Mouse (Mus musculus) heart, embryonic 13.5 days (tissue): ENCODE data around the gene Mid1. TPM values are rescaled to one million over a fixed set of nuclear protein-coding genes. Genes with fewer than 3 reads are reported as not detected.
"Not testable (repeated sequence)": the region's sequence is repeated elsewhere in the genome, so short reads cannot be mapped to it uniquely, and the experiment has no call there.

Experiments used
- ATAC-seq: fragments of 200-750 bp; cut with Nextera tagmentation; 2 replicates; pipeline ENCODE4 v1.8.0; 2017; ENCODE audit warnings: moderate TSS enrichment; ENCODE audit not compliant: insufficient number of reproducible peaks, low FRiP score, low TSS enrichment; ENCODE audit errors: extremely low read depth
- H3K27ac ChIP-seq: fragments of 300-500 bp; sonication (generic); replicated peaks from 2 replicates; pipeline ENCODE4 v1.5.1; 2015; ENCODE audit warnings: moderate library complexity, mild to moderate bottlenecking, inconsistent platforms
- H3K27me3 ChIP-seq: fragments of 300-500 bp; sonication (generic); replicated peaks from 2 replicates; pipeline ENCODE4 v1.6.1; 2015; ENCODE audit warnings: mild to moderate bottlenecking, inconsistent platforms
- H3K36me3 ChIP-seq: fragments of 300-500 bp; sonication (generic); 2 replicates; pipeline ENCODE4 v1.6.1; 2015; ENCODE audit warnings: mild to moderate bottlenecking, inconsistent platforms
- H3K4me1 ChIP-seq: fragments of 300-500 bp; sonication (generic); 2 replicates; pipeline ENCODE4 v1.6.1; 2015; ENCODE audit warnings: inconsistent platforms
- H3K4me2 ChIP-seq: fragments of 300-500 bp; sonication (generic); 2 replicates; pipeline ENCODE4 v1.6.1; 2015; ENCODE audit warnings: inconsistent platforms, mild to moderate bottlenecking, moderate library complexity
- H3K4me3 ChIP-seq: fragments of 300-500 bp; sonication (generic); 2 replicates; pipeline ENCODE4 v1.5.1; 2015; ENCODE audit warnings: moderate library complexity, mild to moderate bottlenecking, inconsistent platforms
- H3K9ac ChIP-seq: fragments of 300-500 bp; sonication (generic); 2 replicates; pipeline ENCODE4 v1.6.1; 2015; ENCODE audit warnings: inconsistent platforms, mild to moderate bottlenecking, moderate library complexity
- H3K9me3 ChIP-seq: fragments of 300-500 bp; sonication (generic); 2 replicates; pipeline ENCODE4 v1.6.1; 2016; ENCODE audit warnings: inconsistent platforms
- WGBS: fragments of 180-500 bp; shearing (Covaris S2); methylation state at CpG from one replicate; pipeline ENCODE4 v1.1.7; 2015; ENCODE audit warnings: mixed read lengths; 5-methylcytosine and 5-hydroxymethylcytosine counted together
- polyA plus RNA-seq: library from polyadenylated mRNA; unstranded; fragments of >200 nt; fragmentation: Nextera tagmentation; extraction: Ambion mirVana; gene quantifications from 2 replicates; pipeline ENCODE4 v1.2.1, GENCODE M21; 2015

The Mid1 gene
- polyA plus RNA-seq, 1 experiment from 2014 or later, result 7.2 TPM

- ATAC-seq, result peak; percentile 10; the same call in 1 of the 2 replicates
- 91% methylated on average over 56 of the region's 56 CpGs for WGBS
Measured at GRCm38 (mm10) chrX:169988571-169989218, 303.7 kb downstream of the Mid1 start.

DNA sequence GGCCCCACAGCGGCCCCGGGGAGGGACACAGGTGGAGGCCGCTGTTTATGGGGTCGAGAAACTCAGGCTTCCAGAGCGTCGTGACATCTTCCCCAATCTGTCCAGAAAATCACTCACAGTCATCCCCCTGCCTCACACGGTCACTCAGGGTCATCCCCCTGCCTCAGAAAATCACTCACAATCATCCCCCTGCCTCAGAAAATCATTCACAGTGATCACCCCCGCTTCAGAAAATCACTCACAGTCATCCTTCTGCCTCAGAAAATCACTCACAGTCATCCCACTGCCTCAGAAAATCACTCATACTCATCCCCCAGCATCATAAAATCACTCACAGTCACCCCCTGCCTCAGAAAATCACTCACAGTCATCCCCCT, 304.2 kb downstream of the Mid1 start:
- not testable (repeated sequence) for H3K27ac ChIP-seq, H3K9ac ChIP-seq, ATAC-seq, H3K4me3 ChIP-seq, H3K4me1 ChIP-seq, H3K27me3 ChIP-seq, H3K4me2 ChIP-seq
- Histone ChIP-seq H3K9me3 (peaks cover 50% of the 10 kb centered on the region), H3K36me3 (peaks cover 51% of the 10 kb centered on the region)
- WGBS, result 83% methylated on average over 8 of the region's 8 CpGs

More at GRCm38 (mm10) chrX:169988571-169989218, 303.7 kb downstream of the Mid1 start:
- H3K9me3 ChIP-seq, result peaks cover 55% of the 10 kb centered on the region
- H3K27me3 ChIP-seq, H3K27ac ChIP-seq, H3K4me1 ChIP-seq, H3K4me2 ChIP-seq, H3K4me3 ChIP-seq, H3K9ac ChIP-seq: not testable (repeated sequence)
- H3K36me3 ChIP-seq, result peaks cover 56% of the 10 kb centered on the region

DNA sequence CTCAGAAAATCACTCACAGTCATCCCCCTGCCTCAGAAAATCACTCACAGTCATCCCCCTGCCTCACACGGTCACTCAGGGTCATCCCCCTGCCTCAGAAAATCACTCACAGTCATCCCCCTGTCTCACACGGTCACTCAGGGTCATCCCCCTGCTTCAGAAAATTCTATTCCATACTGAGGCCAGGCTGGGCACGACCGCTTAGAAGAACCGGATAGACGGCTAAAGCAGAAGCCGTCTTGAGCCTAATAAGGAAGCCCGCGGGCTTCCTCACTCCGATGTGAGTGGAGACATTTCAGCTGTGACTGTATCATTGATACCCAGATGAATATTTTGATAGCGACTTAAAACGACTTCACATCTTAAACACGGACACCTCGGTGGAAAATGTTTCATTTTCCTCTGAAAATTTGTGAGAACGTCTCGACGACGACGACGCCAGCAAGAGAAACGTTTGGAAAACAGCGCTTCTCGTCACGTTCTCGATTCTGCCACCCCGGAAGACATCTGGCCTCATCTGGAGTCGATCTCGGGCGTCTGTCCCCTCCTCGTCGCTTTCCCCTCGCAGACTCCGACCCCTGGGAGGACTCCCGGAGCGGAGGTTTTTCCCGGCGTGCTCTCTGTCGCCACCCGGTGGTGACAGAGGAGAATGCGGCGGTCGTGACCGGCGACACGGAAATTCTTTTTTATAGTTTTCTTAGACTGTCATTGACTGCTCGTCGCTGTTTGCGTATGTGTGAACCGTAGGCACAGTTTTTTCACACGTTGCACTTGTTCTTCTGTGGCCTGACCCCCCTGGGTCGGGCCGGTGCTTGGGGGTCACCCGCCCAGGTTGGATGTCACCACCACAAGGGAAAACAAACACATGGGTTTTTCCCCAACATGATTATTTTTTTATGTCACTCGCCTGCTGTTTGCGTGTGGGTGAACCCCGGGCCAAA, 305.0 kb downstream of the Mid1 start:
- Histone ChIP-seq H3K9me3 (peaks cover 46% of the 10 kb centered on the region), H3K36me3 (peaks cover 44% of the 10 kb centered on the region)
- not testable (repeated sequence) for H3K4me1 ChIP-seq, H3K27me3 ChIP-seq, H3K27ac ChIP-seq, ATAC-seq, H3K4me3 ChIP-seq, H3K9ac ChIP-seq, H3K4me2 ChIP-seq
- WGBS, result 76% methylated on average over 56 of the region's 56 CpGs

DNA sequence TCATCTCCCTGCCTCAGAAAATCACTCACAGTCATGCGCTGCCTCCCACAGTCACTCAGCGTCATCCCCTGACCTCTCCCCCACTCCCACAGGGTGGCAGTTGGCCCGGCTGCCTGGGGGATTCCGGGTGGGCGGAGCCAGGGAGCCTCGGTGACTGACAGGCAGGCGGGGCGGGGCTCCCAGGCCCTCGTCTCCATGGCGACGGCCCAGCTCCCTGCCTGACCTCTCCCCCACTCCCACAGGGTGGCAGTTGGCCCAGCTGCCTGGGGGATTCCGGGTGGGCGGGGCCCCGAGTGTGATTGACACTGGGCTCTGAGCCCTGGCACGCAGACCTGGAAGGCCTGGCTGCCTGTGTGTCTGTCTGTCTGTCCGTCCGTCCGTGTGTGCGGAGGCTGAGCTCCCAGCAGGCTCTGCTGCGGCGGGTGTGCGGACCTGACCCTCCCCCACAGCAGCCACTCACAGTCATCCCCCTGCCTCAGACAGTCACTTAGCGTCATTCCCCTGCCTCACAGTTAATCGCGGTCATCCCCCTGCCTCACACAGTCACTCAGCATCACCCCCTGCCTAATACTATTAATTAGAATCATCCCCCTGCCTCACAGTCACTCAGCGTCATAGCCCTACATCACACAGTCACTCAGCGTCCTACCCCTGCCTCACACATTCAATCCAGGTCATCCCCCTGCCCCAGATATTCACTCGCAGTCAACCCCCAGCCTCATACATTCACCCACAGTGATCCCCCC, 306.3 kb downstream of the Mid1 start:
- H3K9me3 ChIP-seq, result peaks cover 37% of the 10 kb centered on the region
- H3K36me3 ChIP-seq, result peaks cover 34% of the 10 kb centered on the region
- H3K9ac ChIP-seq, H3K4me1 ChIP-seq, H3K27me3 ChIP-seq, H3K4me3 ChIP-seq, H3K27ac ChIP-seq: not testable (repeated sequence)
- peak overlapping the region; percentile 51 for H3K4me2 ChIP-seq
- WGBS, result 30% methylated on average over 20 of the region's 28 CpGs
- peak; percentile 23 for ATAC-seq

- not testable (repeated sequence) for H3K27me3 ChIP-seq, H3K4me1 ChIP-seq, H3K9ac ChIP-seq, H3K4me2 ChIP-seq, H3K27ac ChIP-seq, ATAC-seq, H3K4me3 ChIP-seq
- H3K36me3 ChIP-seq, result peaks cover 28% of the 10 kb centered on the region
- H3K9me3 ChIP-seq, result peaks cover 30% of the 10 kb centered on the region
- WGBS, result 40% methylated on average over 10 of the region's 15 CpGs
Measured at GRCm38 (mm10) chrX:169992086-169992930, 307.3 kb downstream of the Mid1 start.

GRCm38 (mm10) chrX:169992951-169993547, 308.1 kb downstream of the Mid1 start:
- not testable (repeated sequence) for H3K27ac ChIP-seq, H3K4me1 ChIP-seq, H3K9ac ChIP-seq, H3K27me3 ChIP-seq, ATAC-seq, H3K4me3 ChIP-seq, H3K4me2 ChIP-seq
- H3K36me3 ChIP-seq, result peaks cover 23% of the 10 kb centered on the region
- H3K9me3 ChIP-seq, result peaks cover 26% of the 10 kb centered on the region
- 57% methylated on average over 6 of the region's 8 CpGs for WGBS

- Histone ChIP-seq H3K36me3 (peaks cover 15% of the 10 kb centered on the region), H3K9me3 (peaks cover 19% of the 10 kb centered on the region)
- H3K4me3 ChIP-seq, H3K4me2 ChIP-seq, ATAC-seq, H3K27ac ChIP-seq, H3K27me3 ChIP-seq, H3K9ac ChIP-seq, H3K4me1 ChIP-seq: not testable (repeated sequence)
- WGBS, result 26% methylated on average over 3 of the region's 33 CpGs
Measured at GRCm38 (mm10) chrX:169994011-169994865, 309.2 kb downstream of the Mid1 start.

- not testable (repeated sequence) for H3K4me3 ChIP-seq, ATAC-seq, H3K27me3 ChIP-seq, H3K9ac ChIP-seq, H3K27ac ChIP-seq, H3K4me2 ChIP-seq, H3K36me3 ChIP-seq, H3K4me1 ChIP-seq
- peaks cover 13% of the 10 kb centered on the region for H3K9me3 ChIP-seq
- 18% methylated on average over 2 of the region's 2 CpGs for WGBS
Measured at GRCm38 (mm10) chrX:169994866-169995711, 310.1 kb downstream of the Mid1 start.

GRCm38 (mm10) chrX:169995909-169996521, 311.0 kb downstream of the Mid1 start:
- not testable (repeated sequence) for H3K4me3 ChIP-seq, ATAC-seq, H3K9ac ChIP-seq, H3K27ac ChIP-seq, H3K4me2 ChIP-seq, H3K36me3 ChIP-seq, H3K27me3 ChIP-seq, H3K4me1 ChIP-seq
- WGBS, result no CpG with 5 or more reads among the region's 17 CpGs
- peaks cover 12% of the 10 kb centered on the region for H3K9me3 ChIP-seq
